In genomic region chr3:104682671-104683504, GRCm38 (mm10) we compare ENCODE assay signal across 8 mouse cellular contexts. TPM values are rescaled to one million over a fixed set of nuclear protein-coding genes. Genes with fewer than 3 reads are reported as not detected.
DNase-seq lines count a peak whose midpoint lies in the region; ATAC-seq and TF ChIP-seq lines count a peak whose summit lies in the region.

No protein-coding gene starts in this region.

- TF ChIP-seq CTCF in testis, adult 2 months (IDR thresholded peaks at IDR 0.05; ENCODE audit: control insufficient read depth, insufficient read depth, insufficient replicate concordance, low read depth, low read length) = peak; percentile 33; the same call in 1 of the 2 replicates

- H3K9ac ChIP-seq in liver, embryonic 12.5 days = no peak overlapping the region

- H3K36me3 ChIP-seq in liver, embryonic 12.5 days = no peaks in the 10 kb centered on the region
- H3K36me3 ChIP-seq in testis, adult 2 months (ENCODE audit: control insufficient read depth, insufficient read depth, low read length) = no peaks in the 10 kb centered on the region

- H3K27ac ChIP-seq in liver, embryonic 12.5 days = no peak overlapping the region
- no peak overlapping the region for H3K27ac ChIP-seq in testis, adult 2 months (ENCODE audit: control insufficient read depth, insufficient read depth, low read depth, low read length)

- peak; percentile 57 for DNase-seq in urinary bladder, postnatal 14 days (ENCODE audit: low spot score)
- no peak for DNase-seq in urinary bladder, postnatal 10 days (ENCODE audit: low spot score)
- peak; percentile 79 to 82 for DNase-seq in cerebellum, postnatal 14 days
- peak; percentile 37 for DNase-seq in gastrocnemius, postnatal 25 days
- peak; percentile 39 to 49 for DNase-seq in kidney, adult 8-10 months
- DNase-seq in natural killer cell, adult 2 months (ENCODE audit: low spot score in 2 of 2) = peak; percentile 42 to 60

- WGBS in liver, embryonic 12.5 days (ENCODE audit: insufficient replicate concordance) = 53% methylated on average over 11 of the region's 11 CpGs

- H3K9me3 ChIP-seq in liver, embryonic 12.5 days (replicated peaks) = no peaks in the 10 kb centered on the region

- H3K4me2 ChIP-seq in liver, embryonic 12.5 days = no peak overlapping the region

- TF ChIP-seq POLR2A in testis, adult 2 months (IDR thresholded peaks at IDR 0.05; ENCODE audit: control insufficient read depth, low read depth, low read length) = no peak

- H3K27me3 ChIP-seq in liver, embryonic 12.5 days (replicated peaks) = no peaks in the 10 kb centered on the region
- H3K27me3 ChIP-seq in testis, adult 2 months (ENCODE audit: control insufficient read depth, insufficient read depth, low read length) = no peaks in the 10 kb centered on the region

- ATAC-seq in liver, embryonic 12.5 days = 0 out of 2 replicates have a peak, but pooled peaks have one; percentile 47

- H3K4me1 ChIP-seq in liver, embryonic 12.5 days = no peaks in the 10 kb centered on the region
- no peaks in the 10 kb centered on the region for H3K4me1 ChIP-seq in testis, adult 2 months (ENCODE audit: control insufficient read depth, insufficient read depth, low read length)

- H3K4me3 ChIP-seq in liver, embryonic 12.5 days = no peak overlapping the region
- H3K4me3 ChIP-seq in testis, adult 2 months (ENCODE audit: control insufficient read depth, low read depth, low read length) = no peak overlapping the region

RNA-seq across cellular contexts. Expression of gene Slc16a1, which starts 44.4 kb away (rescaled TPM):
- 10 to 100 TPM; 27.4 to 28.3 TPM for total RNA-seq in gastrocnemius, postnatal 25 days (2021)
- polyA plus RNA-seq in liver, embryonic 12.5 days (2016; fragmentation: Nextera tagmentation; extraction: Ambion mirVana) = 95.7 and 96.9 TPM in 2 replicates
- 9.9 and 11.6 TPM in 2 replicates for polyA plus RNA-seq in testis, adult 2 months (2012; rRNA removed)
